Mouse (Mus musculus) intestine, postnatal 0 days (tissue): ENCODE results near the gene Mtap. TPM values are rescaled to one million over a fixed set of nuclear protein-coding genes. Genes with fewer than 3 reads are reported as not detected.

Source experiments
- ATAC-seq: fragments of 200-750 bp; cut with Nextera tagmentation; 2 replicates; pipeline ENCODE4 v1.8.0; 2017; ENCODE audit warnings: mild to moderate bottlenecking, moderate TSS enrichment, moderate library complexity
- H3K27ac ChIP-seq: fragments of 300-500 bp; sonication (generic); 2 replicates; pipeline ENCODE4 v1.5.1; 2014; ENCODE audit warnings: mild to moderate bottlenecking, low read depth, low read length, moderate library complexity
- H3K27me3 ChIP-seq: fragments of 300-500 bp; sonication (generic); replicated peaks from 2 replicates; pipeline ENCODE4 v1.6.1; 2014; ENCODE audit warnings: low read length, mixed read lengths; ENCODE audit not compliant: control insufficient read depth, insufficient read depth
- H3K36me3 ChIP-seq: fragments of 300-500 bp; sonication (generic); 2 replicates; pipeline ENCODE4 v1.6.1; 2014; ENCODE audit warnings: mild to moderate bottlenecking, moderate library complexity; ENCODE audit not compliant: control insufficient read depth, insufficient read depth
- H3K4me1 ChIP-seq: fragments of 300-500 bp; sonication (generic); replicated peaks from 2 replicates; pipeline ENCODE4 v1.6.1; 2014; ENCODE audit warnings: antibody characterized with exemption, low read length, mixed read lengths; ENCODE audit not compliant: control insufficient read depth, insufficient read depth
- H3K4me2 ChIP-seq: fragments of 300-500 bp; sonication (generic); replicated peaks from 2 replicates; pipeline ENCODE4 v1.6.1; 2014; ENCODE audit warnings: low read depth, mild to moderate bottlenecking, moderate library complexity
- H3K4me3 ChIP-seq: fragments of 300-500 bp; sonication (generic); 2 replicates; pipeline ENCODE4 v1.5.1; 2014; ENCODE audit warnings: low read depth, low read length
- H3K9ac ChIP-seq: fragments of 300-500 bp; sonication (generic); 2 replicates; pipeline ENCODE4 v1.6.1; 2014; ENCODE audit warnings: mild to moderate bottlenecking, low read depth, low read length
- H3K9me3 ChIP-seq: fragments of 300-500 bp; sonication (generic); 2 replicates; pipeline ENCODE4 v1.6.1; 2016; ENCODE audit warnings: mixed run types; ENCODE audit not compliant: control insufficient read depth
- CTCF ChIP-seq: sonication (generic); IDR thresholded peaks from 2 replicates; pipeline ENCODE4 v1.5.1; 2016; ENCODE audit warnings: low read depth, mild to moderate bottlenecking, control low read depth, antibody characterized with exemption, moderate library complexity
- WGBS: fragments of 180-500 bp; shearing (Covaris S2); extraction: QIAGEN DNeasy Blood & Tissue Kit; methylation state at CpG from one replicate; pipeline ENCODE4 v1.1.7; 2014; 5-methylcytosine and 5-hydroxymethylcytosine counted together
- polyA plus RNA-seq: library from polyadenylated mRNA; unstranded; fragments of >200 nt; fragmentation: Nextera tagmentation; extraction: Ambion mirVana; gene quantifications from 2 replicates; pipeline ENCODE4 v1.2.1, GENCODE M21; 2015

The Mtap gene
- polyA plus RNA-seq, 1 experiment from 2014 or later, result 13.2 TPM

DNA sequence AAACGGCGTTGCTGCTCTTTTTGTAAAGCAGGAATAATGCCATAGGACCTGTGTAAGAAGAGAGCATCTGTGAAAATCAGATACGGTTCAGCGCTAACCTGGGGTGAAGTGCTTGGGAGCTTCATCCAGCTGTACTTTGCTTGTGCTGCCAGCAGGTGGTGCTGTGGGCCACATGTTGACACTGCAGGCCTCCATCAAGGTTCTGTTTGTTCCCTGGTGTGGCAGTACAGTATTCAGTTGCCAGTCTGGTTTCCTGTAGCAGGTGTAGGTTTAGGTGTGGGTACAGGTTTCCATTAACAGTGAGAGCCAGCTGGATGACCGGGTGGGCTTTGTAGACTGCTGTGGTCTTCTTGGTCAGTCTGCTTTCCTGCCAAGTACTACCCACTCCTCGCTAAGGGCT is 8.5 kb downstream of the Mtap start:
- peaks cover 10% of the 10 kb centered on the region; the same call in 1 of the 2 replicates for H3K36me3 ChIP-seq
- no peaks in the 10 kb centered on the region for H3K4me1 ChIP-seq
- H3K27ac ChIP-seq, result no peak overlapping the region
- peak; percentile 78; the same call in 1 of the 2 replicates for ATAC-seq
- H3K9me3 ChIP-seq, result no peaks in the 10 kb centered on the region
- no peak overlapping the region for H3K4me3 ChIP-seq
- H3K9ac ChIP-seq, result no peak overlapping the region
- WGBS, result 47% methylated on average over 6 of the region's 6 CpGs
- TF ChIP-seq CTCF, result peak; percentile 95
- H3K4me2 ChIP-seq, result no peak overlapping the region
- H3K27me3 ChIP-seq, result no peaks in the 10 kb centered on the region

DNA sequence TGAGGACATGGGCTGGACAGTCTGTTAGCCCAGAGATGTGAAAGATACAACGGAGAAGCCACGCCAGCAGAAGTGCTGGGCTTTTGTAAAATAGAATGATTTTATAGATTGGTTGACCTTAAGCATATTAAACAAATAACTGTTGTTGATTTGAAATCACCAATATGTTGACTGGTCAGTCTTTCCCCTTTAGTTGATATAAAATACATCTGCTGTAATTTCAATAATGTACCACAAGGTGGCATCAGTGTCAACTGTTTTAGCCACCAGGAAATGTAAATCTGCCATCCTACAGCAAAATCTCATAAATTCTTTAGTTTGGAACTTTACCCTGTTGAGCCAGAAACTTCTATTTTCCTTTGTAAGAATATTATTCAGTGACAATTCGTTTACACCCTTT is 9.4 kb downstream of the Mtap start:
- Histone ChIP-seq H3K36me3 (peaks cover 10% of the 10 kb centered on the region; the same call in 1 of the 2 replicates), H3K4me2 (no peak overlapping the region), H3K9ac (no peak overlapping the region), H3K9me3 (no peaks in the 10 kb centered on the region), H3K27me3 (no peaks in the 10 kb centered on the region), H3K27ac (no peak overlapping the region), H3K4me3 (no peak overlapping the region), H3K4me1 (no peaks in the 10 kb centered on the region)
- TF ChIP-seq CTCF, result peak; percentile 78
- no peak for ATAC-seq
- 46% methylated on average over 3 of the region's 3 CpGs for WGBS

DNA sequence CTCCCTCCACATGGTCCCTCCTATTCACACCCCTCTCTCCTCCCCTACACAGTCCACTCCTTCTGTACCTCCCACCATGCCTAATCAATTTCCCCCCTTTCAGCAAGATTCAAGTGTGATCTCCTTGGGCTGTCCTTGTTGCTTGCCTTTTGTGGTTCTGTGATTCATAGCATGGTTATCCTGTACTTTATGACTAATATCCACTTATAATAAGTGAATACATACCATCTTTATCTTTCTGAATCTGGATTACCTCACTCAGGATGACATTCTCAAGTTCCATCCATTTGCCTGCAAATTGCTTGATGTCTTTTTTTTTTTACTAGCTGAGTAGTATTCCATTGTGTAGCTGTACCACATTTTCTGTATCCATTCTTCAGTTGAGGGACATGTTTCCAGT is 12.3 kb downstream of the Mtap start:
- H3K4me2 ChIP-seq, result no peak overlapping the region
- no peaks in the 10 kb centered on the region for H3K27me3 ChIP-seq
- no peak overlapping the region for H3K27ac ChIP-seq
- H3K4me3 ChIP-seq, result no peak overlapping the region
- no peaks in the 10 kb centered on the region for H3K4me1 ChIP-seq
- H3K9ac ChIP-seq, result no peak overlapping the region
- TF ChIP-seq CTCF, result no peak
- H3K36me3 ChIP-seq, result peaks cover 12% of the 10 kb centered on the region
- no peaks in the 10 kb centered on the region for H3K9me3 ChIP-seq
- ATAC-seq, result no peak

DNA sequence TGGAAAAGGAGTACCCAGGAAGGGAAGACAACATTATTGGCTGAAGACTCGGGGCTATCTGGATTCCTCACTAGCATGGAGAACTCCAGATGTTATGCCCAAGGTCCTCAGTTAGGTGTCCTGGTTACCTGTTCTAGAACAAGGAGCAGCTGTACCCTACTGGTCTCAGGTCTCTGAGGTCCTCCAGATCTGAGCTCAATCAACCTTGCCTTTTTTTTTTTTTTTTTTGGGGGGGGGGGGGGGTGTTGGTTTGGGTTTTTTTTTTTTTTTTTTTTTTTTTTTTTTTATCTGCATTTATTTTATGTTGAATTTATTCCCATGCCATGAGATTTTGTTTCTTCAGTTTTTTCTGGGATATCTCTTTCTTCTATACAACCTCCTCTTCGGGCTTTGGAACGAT is 24.5 kb downstream of the Mtap start:
- ATAC-seq, result no peak
- Histone ChIP-seq H3K9ac (no peak overlapping the region), H3K4me2 (no peak overlapping the region), H3K27me3 (no peaks in the 10 kb centered on the region), H3K9me3 (no peaks in the 10 kb centered on the region), H3K36me3 (peaks cover 25% of the 10 kb centered on the region), H3K4me1 (no peaks in the 10 kb centered on the region), H3K27ac (no peak overlapping the region), H3K4me3 (no peak overlapping the region)
- 94% methylated on average over 3 of the region's 3 CpGs for WGBS
- TF ChIP-seq CTCF, result no peak

DNA sequence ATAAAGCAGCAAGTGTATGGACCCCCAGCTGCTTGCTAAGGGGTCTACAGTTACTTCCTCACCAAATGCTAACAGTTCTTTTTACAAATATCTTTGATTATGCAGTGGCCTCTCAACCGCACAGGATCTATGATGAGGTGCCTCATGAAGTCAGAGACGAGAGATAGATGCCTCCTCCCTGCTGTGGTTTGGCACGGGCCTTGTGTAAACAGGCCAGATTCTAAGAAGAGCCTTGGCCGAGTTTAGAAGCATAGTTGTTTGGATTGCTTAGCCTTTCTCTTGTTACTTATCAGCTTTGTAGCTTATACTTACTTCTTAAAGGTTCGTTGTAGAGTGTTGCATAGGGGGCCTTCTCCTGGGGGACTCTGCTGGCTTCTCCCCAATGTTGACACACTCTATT is 25.6 kb downstream of the Mtap start:
- no peak for ATAC-seq
- Histone ChIP-seq H3K27me3 (no peaks in the 10 kb centered on the region), H3K9ac (no peak overlapping the region), H3K27ac (no peak overlapping the region), H3K9me3 (no peaks in the 10 kb centered on the region), H3K4me2 (no peak overlapping the region), H3K36me3 (peaks cover 31% of the 10 kb centered on the region), H3K4me3 (no peak overlapping the region), H3K4me1 (no peaks in the 10 kb centered on the region)
- 59% methylated on average over 5 of the region's 5 CpGs for WGBS
- TF ChIP-seq CTCF, result no peak

DNA sequence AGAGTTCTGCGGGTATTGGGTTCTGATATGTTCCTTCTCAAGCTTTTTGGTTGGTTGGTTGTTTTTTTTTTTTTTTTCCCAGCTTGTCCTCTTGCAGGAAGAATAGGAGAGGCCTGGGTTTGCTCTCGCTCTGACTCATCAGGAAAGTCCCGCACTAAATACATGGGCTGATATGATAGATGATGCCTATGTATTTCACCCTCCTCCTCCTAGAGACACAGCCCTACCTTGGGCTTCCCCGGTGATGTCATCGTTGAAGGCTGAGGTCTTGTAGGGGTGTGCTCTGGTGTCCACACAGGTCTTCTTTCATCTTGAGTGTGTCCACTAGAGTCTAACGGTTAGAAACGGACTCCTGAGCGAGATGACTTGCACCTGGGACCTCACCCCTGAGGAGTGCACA is 26.7 kb downstream of the Mtap start:
- Histone ChIP-seq H3K4me3 (no peak overlapping the region), H3K36me3 (peaks cover 33% of the 10 kb centered on the region), H3K9me3 (no peaks in the 10 kb centered on the region), H3K27ac (no peak overlapping the region), H3K9ac (no peak overlapping the region), H3K4me1 (no peaks in the 10 kb centered on the region), H3K4me2 (no peak overlapping the region), H3K27me3 (no peaks in the 10 kb centered on the region)
- TF ChIP-seq CTCF, result no peak
- no peak for ATAC-seq
- WGBS, result 87% methylated on average over 8 of the region's 8 CpGs

DNA sequence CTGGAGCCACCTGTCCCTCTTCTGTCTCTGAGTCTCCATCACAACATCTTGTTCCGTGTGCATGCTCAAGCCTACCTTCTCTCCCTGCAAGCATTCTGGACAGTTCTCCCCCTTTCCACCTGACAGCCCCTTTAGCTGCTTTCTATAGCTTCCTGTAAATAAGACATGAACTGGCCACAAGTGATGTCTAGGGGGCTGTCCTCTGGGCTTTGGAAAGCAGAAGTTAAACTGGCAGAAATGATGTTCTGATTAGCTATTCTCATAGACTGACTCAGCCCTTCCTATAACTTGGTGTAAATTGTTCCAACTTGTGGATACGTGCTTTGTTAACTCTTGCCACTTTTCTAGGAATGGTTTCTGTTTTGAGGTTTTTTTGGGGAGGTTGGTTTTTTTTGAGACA is 27.8 kb downstream of the Mtap start:
- ATAC-seq, result no peak
- H3K4me1 ChIP-seq, result no peaks in the 10 kb centered on the region
- H3K27me3 ChIP-seq, result no peaks in the 10 kb centered on the region
- H3K4me3 ChIP-seq, result no peak overlapping the region
- no peak overlapping the region for H3K9ac ChIP-seq
- peaks cover 33% of the 10 kb centered on the region for H3K36me3 ChIP-seq
- TF ChIP-seq CTCF, result no peak
- H3K4me2 ChIP-seq, result no peak overlapping the region
- 92% methylated on average over 2 of the region's 2 CpGs for WGBS
- no peaks in the 10 kb centered on the region for H3K9me3 ChIP-seq
- H3K27ac ChIP-seq, result no peak overlapping the region
